Mouse (Mus musculus) MEL (cell line): ENCODE data around the gene Tmem182.

Source experiments
- BHLHE40 ChIP-seq: IDR thresholded peaks from 2 replicates; pipeline ENCODE4 v1.6.1; 2012; ENCODE audit warnings: low read depth, mild to moderate bottlenecking, inconsistent platforms, low read length, improper control_type of control experiment, borderline replicate concordance
- CHD2 ChIP-seq: IDR thresholded peaks from 2 replicates; pipeline ENCODE4 v1.6.1; 2011; ENCODE audit warnings: low read length, improper control_type of control experiment
- CTCF ChIP-seq, 3 experiments: IDR thresholded peaks in 2 of 3; conservative IDR thresholded peaks in 1 of 3; 2 replicates each; pipeline ENCODE4 v1.5.1; 2011 to 2012; ENCODE audit warnings: low read length in 3 of 3, low read depth in 2 of 3, mild to moderate bottlenecking in 2 of 3, improper control_type of control experiment in 1 of 3, inconsistent platforms in 1 of 3, mixed read lengths in 1 of 3, moderate library complexity in 1 of 3; ENCODE audit not compliant: control insufficient read depth in 1 of 3, insufficient read depth in 1 of 3, poor library complexity in 1 of 3, severe bottlenecking in 1 of 3
- EP300 ChIP-seq, 2 experiments: IDR thresholded peaks; 2 replicates each; pipeline ENCODE4 v1.6.1; 2011; ENCODE audit warnings: improper control_type of control experiment in 2 of 2, low read length in 2 of 2, low read depth in 1 of 2, mild to moderate bottlenecking in 1 of 2
- ETS1 ChIP-seq: IDR thresholded peaks from 2 replicates; pipeline ENCODE4 v1.6.1; 2012; ENCODE audit warnings: low read depth, mild to moderate bottlenecking, inconsistent platforms, low read length, improper control_type of control experiment, moderate library complexity
- MAFK ChIP-seq: IDR thresholded peaks from 2 replicates; pipeline ENCODE4 v1.6.1; 2011; ENCODE audit warnings: low read depth, mild to moderate bottlenecking, low read length, improper control_type of control experiment, borderline replicate concordance
- MAX ChIP-seq: IDR thresholded peaks from 2 replicates; pipeline ENCODE4 v1.6.1; 2011; ENCODE audit warnings: low read length, improper control_type of control experiment
- POLR2A ChIP-seq, 2 experiments: IDR thresholded peaks; 2 replicates each; pipeline ENCODE4 v1.6.1; 2011 to 2012; ENCODE audit warnings: low read length in 2 of 2, mild to moderate bottlenecking in 2 of 2, control low read depth in 1 of 2, improper control_type of control experiment in 1 of 2, low read depth in 1 of 2, moderate library complexity in 1 of 2; ENCODE audit not compliant: control insufficient read depth in 1 of 2, insufficient read depth in 1 of 2, poor library complexity in 1 of 2
- POLR2AphosphoS2 ChIP-seq: IDR thresholded peaks from 2 replicates; pipeline ENCODE4 v1.6.1; 2011; ENCODE audit warnings: low read length, improper control_type of control experiment
- POLR2AphosphoS5 ChIP-seq: IDR thresholded peaks from 2 replicates; pipeline ENCODE4 v1.6.1; 2012; ENCODE audit warnings: low read depth, borderline replicate concordance, mild to moderate bottlenecking, inconsistent platforms, low read length, moderate library complexity, mixed read lengths
- TAL1 ChIP-seq: IDR thresholded peaks from 2 replicates; pipeline ENCODE4 v1.6.1; 2012; ENCODE audit warnings: mild to moderate bottlenecking, inconsistent platforms, low read length, moderate library complexity, mixed read lengths
- TCF12 ChIP-seq: IDR thresholded peaks from 2 replicates; pipeline ENCODE4 v1.6.1; 2014; ENCODE audit warnings: low read depth, mild to moderate bottlenecking, inconsistent platforms, low read length, improper control_type of control experiment, moderate library complexity
- UBTF ChIP-seq: IDR thresholded peaks from 2 replicates; pipeline ENCODE4 v1.6.1; 2012; ENCODE audit warnings: low read depth, mild to moderate bottlenecking, inconsistent platforms, low read length, improper control_type of control experiment, moderate library complexity, borderline replicate concordance; ENCODE audit not compliant: insufficient read depth
- ZMIZ1 ChIP-seq: IDR thresholded peaks from 2 replicates; pipeline ENCODE4 v1.6.1; 2012; ENCODE audit warnings: low read depth, mild to moderate bottlenecking, inconsistent platforms, low read length, improper control_type of control experiment, moderate library complexity

DNA sequence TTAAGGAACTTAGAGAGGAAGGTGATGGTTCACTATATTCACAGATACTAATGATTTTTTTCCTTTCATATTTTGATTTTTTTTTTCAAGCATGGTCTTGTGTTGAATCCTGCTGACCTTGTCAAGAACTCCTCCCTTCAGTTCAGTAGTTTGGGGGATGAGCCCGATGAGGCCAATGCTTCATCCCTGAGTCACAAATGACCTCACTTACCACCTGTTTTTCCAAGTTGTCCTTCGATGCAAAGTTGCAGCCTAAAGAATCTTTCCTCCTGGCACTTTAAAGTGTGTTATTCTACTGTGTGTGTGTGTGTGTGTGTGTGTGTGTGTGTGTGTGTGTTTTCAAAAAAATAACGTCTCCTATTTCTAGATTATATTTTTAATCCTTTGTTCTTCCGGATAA, 30.1 kb downstream of the Tmem182 start:
- TF ChIP-seq CTCF (IDR thresholded peaks at IDR 0.05 in 2 of 3, conservative IDR thresholded peaks at IDR 0.05 in 1 of 3; ENCODE audit: control insufficient read depth in 1 of 3, insufficient read depth in 1 of 3, low read depth in 2 of 3, low read length in 3 of 3, poor library complexity in 1 of 3, severe bottlenecking in 1 of 3) (no peak), CHD2 (no peak), POLR2AphosphoS5 (no peak), ZMIZ1 (no peak), TCF12 (no peak), ETS1 (no peak), MAX (no peak), MAFK (no peak), BHLHE40 (no peak), UBTF (no peak), EP300 (IDR thresholded peaks at IDR 0.05; ENCODE audit: low read depth in 1 of 2, low read length in 2 of 2) (no peak), POLR2A (IDR thresholded peaks at IDR 0.05; ENCODE audit: control insufficient read depth in 1 of 2, insufficient read depth in 1 of 2, low read depth in 1 of 2, low read length in 2 of 2, poor library complexity in 1 of 2) (no peak), TAL1 (no peak), POLR2AphosphoS2 (no peak)
